Mouse (Mus musculus) cerebral cortex, adult 2 months (tissue): ENCODE measurements around the gene Scamp1.

Experiments used
- WGBS: fragments of 180-500 bp; shearing (Covaris S2); methylation state at CpG from one replicate; pipeline ENCODE4 v1.1.7; 2018; 5-methylcytosine and 5-hydroxymethylcytosine counted together

Gene Scamp1

DNA sequence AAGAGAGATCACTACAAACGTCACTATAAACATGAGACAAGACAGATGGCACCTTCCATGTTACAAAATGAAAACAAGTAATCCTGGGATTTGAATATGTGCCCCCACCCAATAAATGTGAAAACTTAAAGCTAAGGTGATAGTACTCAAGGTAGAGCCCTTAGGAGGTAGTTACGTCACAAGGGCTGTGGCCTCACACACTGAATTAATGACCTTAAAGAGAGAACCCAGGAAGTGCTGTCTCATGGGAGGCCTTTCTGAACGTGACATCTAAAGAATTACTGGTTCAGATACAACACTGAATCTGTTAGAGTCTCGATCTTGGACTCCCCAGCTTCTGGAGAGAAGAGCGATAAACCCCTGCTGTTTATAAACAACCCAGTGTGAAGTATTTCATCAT is 6.2 kb downstream of the Scamp1 start:
- 63% methylated on average over 5 of the region's 5 CpGs for WGBS

DNA sequence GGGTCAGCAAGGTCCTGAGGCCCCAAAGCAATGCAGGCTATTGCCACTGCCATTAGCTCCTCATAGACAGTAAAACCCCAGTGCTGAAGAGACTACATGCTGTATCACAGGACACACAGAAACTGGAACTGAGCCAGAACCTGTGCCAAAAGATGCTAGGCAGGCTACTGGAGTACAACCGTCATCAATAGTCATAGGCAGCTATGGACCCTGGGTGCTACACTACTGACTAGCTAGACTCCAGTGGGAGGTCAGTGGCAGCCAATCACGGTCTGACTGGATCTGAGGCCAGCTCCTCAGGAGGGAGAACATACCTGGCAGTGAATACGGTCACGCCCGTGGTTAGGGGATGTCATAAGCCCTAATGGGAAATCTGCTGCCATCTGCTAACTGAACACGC is 14.4 kb downstream of the Scamp1 start:
- WGBS = 94% methylated on average over 6 of the region's 6 CpGs

DNA sequence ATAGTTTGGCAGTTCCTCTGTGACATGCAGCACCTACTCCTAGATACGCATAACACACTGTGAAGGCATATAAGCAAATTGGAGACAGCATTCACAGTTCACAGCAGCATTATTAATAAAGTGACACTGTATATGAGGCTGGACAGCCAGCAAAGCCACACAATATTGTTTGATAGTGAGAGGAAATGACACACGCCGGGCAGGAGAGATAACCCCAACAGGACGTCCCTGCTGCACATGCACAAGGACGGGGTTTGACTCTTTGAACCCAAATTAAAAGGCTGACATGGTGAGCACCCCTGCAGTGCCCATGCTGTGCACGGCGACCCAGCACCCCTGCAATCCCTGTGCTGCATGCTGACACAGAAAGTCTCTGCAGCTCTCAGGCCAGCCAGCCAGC is 17.5 kb downstream of the Scamp1 start:
- 62% methylated on average over 7 of the region's 7 CpGs for WGBS

DNA sequence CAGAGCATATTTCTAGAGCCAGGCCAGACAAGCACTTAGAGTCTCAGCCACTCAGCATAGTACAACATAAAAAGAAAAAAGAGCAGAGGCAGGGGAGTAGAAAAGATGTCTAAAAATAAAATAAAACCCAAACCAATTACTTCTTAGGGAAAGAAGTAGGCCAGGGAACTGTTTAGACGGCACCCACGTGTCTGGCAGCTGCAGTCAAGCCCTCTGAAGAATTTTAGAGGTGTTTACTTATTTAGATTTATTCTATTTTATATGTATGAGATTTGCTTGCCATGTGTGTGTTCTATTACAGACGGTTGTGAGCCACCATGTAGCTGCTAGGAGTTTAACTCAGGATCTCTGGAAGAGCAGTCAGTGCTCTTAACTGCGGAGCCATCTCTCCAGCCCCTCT is 18.5 kb downstream of the Scamp1 start:
- WGBS = 32% methylated on average over 4 of the region's 4 CpGs

DNA sequence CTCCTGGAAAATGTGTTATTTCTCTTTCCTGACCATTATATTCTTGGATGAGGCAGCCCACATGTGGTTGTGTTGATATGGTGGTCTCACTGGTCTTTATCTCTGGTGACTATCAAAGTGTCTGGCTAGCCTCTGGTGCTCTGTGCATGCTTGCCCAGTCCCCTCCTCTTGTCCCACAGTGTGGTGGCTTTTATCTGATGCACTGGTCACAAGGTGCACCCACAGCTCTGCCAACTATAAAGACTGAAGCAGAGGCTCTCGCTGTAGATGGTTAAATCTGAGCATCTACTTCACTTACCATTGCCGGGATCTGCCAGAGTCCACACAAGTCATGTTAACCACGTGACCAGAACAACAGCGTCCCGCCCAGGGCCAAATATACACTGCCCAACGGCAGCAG is 19.1 kb downstream of the Scamp1 start:
- WGBS = 70% methylated on average over 6 of the region's 6 CpGs

DNA sequence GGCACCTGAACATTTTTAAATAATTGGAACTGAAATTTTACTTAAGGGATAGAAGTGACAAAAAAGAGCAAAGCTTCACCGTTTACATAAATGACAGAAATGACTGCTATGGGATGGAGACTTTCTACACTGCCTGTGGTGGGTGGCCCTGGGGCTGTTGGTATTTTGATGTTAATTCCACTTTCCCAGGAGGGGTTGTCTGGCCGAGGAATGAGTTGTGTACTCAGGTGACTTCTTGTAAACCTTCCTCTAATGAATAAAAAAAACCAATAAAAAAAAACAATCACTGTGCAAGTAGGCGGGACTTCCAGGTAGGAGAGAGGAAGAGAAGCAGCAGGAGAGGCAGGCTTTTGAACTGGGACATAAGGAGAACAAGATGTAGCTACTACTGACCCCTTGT is 20.4 kb downstream of the Scamp1 start:
- WGBS = 71% methylated on average over 3 of the region's 3 CpGs

DNA sequence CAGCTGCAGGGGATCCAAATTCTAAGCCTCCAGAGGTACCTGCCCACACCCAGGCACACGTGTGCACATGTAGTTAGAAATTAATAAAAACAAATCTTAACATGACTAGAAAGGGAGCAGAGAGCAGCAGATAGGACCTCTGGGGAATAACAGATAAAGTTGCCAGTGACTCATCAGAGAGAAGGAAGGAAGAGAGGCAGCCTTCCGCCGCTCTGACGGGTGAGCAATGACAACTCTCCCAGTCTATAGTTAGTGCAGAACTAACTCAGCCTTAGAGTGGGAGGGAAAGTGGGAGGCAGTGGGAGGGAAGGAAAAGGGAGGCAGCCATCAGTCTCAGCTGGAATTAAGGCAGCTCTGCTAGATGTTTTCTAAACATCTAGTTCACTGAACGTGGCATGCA is 21.7 kb downstream of the Scamp1 start:
- 54% methylated on average over 5 of the region's 5 CpGs for WGBS

DNA sequence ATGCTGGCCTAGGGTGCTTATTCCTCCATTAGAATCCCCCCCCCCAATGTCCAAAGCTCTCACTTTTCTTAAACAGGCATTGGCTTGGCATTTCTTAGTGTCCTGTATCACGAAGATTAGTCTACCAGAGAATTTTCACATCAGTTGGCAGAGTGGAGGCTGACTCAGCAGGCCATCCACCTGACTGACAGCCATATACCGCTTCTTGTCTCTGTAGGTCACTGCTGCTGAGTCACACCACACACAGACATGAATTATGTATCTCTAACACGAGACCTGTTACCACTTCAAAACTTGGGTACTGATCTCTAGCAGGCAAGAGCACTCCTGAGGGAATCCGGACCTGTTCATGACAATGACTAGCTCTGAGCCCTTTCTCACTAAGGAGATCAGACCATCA is 23.1 kb downstream of the Scamp1 start:
- 54% methylated on average over 4 of the region's 4 CpGs for WGBS

DNA sequence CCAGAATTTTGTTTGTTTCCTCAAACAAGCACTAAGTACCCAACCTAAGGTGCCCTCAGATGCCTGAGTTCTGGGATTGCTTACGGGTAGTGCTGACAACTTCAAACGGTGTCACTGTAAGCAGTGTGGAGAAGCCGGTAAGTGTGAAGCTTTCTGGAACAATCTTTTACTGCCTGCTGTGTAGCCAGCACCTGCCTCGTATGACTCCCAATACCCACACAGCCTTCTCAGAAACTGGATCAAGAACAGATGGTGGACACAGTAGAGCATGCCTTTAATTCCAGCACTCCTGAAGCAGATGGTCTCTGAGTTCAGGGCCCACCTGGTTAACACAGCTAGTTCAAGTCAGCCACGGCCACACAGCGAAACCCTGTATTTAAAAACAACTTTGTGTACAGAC is 24.0 kb downstream of the Scamp1 start:
- WGBS = 51% methylated on average over 6 of the region's 6 CpGs

DNA sequence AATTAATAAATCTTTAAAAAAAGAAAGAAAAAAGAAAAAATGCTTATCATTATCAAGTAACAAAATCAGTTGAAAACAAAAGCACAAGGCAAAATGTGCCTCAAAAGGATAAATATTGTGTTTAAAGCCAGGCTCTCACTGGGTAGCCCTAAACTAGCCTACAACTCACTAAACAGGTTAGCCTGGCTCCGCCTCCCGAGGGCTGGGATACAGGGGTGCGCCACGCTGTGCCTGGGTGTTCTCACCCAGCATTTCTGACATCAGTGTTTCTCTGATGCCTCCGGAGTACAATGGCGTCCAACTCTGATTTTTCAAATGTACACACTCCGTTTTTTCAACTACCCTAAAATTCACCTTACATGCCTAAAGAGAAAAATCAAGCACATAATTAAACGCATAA is 24.7 kb downstream of the Scamp1 start:
- WGBS = 91% methylated on average over 8 of the region's 8 CpGs

DNA sequence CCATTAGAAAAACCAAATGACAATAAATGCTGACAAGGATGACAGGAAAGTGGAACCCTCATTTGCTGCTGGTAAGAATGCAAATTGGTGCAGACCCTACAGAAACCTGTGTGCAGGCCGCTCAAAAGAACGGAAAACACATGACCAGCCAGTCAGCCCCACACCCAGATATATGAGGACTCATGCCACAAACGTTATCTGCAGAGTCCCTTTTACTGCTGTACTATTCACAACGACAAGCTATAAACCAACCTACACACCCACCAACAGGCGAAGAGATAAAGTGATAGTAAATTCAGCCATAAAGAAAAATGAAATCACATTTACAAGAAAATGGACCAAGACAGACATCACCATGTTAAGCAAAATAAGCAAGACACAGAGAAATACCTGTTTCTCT is 26.4 kb downstream of the Scamp1 start:
- 75% methylated on average over 5 of the region's 5 CpGs for WGBS

DNA sequence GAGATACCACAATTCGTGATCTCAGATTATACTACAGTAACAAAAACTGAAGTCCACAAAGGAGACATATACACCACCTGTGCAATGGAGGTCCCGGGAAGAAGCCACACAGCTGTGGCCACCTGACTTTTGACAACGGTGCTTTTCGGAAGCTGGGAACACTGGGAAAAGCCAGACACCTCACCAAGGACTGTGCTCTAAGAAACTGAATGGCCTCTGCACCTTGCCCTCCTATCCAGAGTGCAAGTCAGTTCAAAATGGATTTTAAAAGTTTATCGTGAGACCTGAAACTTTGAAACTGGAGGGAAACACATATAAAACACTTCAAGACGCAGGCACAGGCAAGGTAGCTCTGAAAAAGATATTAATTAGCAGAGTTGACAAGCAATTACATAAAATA is 27.1 kb downstream of the Scamp1 start:
- WGBS = 92% methylated on average over 6 of the region's 6 CpGs

DNA sequence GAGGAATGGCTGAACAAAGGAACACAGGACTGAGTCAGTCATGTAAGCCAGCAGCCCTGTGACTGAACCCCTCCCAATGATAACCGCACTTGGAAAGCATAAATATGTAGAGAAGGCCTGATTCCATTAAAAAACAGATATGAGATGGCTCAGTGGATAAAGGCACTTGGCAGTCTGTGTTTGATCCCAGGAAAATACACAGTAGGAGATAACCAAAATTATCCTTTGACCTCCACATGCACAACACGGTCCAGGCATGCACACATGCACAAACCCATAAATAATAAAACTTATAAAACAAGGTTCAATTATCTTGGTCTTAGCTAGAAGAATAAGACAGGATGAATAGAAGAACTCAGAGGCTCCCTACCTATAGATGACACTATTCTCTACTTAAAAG is 27.9 kb downstream of the Scamp1 start:
- 50% methylated on average over 2 of the region's 2 CpGs for WGBS

DNA sequence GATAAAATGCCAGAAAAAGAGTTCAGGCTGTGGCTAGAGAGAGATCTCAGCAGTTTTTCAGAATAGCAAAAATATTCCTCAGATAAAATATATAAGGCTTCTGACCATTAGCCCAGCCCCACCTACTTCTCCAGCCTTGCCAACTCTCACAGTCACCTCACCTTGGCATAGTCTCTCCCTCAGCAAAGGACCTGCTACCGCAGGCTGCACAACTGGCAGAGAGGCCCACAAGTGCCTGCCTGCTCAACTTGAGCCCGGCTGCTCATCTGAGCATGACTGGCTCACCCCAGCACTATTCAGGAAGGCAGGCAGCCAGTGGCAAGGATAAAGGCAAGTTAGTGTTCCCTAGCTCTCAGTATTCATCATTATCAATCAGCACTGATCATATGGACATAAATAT is 30.5 kb downstream of the Scamp1 start:
- 79% methylated on average over 2 of the region's 2 CpGs for WGBS

DNA sequence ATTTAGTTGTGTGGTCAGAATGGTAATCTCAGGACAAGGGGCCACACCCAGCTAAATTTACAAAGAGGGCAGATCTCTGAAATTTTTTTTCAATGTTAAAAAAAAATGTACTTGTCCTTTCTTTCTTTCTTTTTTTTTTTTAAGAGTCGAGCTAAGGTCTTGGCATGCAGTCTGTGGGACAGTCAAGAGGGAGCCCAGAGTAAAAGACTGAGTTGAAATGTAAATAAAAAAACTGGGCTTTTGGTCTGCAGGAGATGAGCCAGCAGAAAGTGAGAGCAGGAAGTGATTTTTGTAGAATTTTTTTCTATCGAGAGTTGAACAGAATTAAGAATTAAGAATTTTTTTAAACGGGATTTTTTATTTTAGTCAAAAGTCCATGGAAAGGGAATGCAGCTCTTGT is 31.4 kb downstream of the Scamp1 start:
- WGBS = 62% methylated on average over 3 of the region's 3 CpGs

DNA sequence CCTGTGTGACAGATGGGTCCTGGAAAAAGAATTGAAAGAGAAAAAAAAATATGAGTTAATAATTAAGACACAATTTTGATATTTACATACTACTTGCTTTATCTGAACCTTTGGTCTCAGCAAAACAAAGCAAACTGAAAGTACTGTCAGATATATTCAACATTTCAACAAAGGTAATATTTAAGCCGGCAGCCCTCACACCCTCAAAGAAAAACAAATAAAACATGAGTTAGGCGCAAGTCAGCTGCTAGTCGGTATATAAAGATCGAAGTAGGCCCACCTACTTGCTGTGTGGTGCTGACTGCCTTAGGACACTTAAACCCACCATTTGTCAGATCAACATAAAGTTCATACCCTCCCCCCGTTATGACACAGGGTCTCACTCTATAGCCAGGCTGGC is 32.6 kb downstream of the Scamp1 start:
- WGBS = 88% methylated on average over 5 of the region's 5 CpGs

DNA sequence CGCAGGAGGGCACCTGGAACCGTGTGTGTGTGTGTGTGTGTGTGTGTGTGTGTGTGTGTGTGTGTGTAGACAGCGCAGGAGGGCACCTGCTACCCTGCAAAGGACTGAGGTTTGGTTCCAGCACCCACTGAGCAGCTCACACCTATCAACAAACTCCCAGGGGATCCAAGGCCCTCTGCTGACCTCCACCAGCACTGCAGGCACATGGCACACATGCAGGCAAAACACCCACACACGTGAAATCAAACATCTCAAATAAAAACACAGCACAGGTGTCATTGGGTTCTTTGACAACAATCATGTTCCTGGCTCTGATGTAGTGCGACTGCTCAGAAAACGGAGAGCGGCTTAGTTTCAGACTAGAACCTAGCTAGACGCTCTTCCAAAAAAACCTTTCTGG is 34.9 kb downstream of the Scamp1 start:
- 84% methylated on average over 7 of the region's 8 CpGs for WGBS

DNA sequence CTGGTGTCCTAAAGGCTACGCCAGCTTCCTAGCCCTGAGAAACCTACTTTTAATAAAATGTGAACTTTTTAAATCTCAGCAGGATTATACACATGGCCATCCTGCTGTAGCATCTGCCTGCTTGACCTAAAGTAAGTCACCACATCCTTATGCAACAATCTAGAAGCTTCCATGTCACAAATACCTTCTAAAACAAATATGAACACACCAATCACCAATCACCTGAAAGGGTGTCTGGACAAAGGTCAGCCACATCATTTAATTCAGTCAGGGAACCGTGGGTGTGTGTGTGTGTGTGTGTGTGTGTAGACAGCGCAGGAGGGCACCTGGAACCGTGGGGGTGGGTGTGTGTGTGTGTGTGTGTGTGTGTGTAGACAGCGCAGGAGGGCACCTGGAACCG is 35.5 kb downstream of the Scamp1 start:
- 89% methylated on average over 6 of the region's 6 CpGs for WGBS

DNA sequence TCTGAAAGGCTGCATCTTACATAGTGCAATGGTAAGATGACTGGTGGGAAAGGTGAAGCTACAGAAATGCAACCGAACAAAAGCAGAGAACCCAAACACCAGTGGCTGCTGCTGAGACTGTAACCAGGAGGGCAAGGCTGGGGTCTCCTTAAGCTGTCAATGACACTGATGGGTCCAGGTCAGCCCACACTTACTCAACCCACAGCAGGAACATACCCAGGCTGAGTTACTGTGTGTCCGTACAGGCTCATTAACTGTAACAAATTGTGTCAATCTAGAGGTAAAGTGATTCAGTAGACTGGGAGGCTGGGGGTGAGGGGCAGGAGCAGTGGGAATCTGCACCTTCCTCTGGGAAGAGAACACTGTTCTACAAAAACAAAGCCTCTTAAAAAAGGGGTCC is 42.8 kb downstream of the Scamp1 start:
- WGBS = 83% methylated on average over 2 of the region's 2 CpGs

DNA sequence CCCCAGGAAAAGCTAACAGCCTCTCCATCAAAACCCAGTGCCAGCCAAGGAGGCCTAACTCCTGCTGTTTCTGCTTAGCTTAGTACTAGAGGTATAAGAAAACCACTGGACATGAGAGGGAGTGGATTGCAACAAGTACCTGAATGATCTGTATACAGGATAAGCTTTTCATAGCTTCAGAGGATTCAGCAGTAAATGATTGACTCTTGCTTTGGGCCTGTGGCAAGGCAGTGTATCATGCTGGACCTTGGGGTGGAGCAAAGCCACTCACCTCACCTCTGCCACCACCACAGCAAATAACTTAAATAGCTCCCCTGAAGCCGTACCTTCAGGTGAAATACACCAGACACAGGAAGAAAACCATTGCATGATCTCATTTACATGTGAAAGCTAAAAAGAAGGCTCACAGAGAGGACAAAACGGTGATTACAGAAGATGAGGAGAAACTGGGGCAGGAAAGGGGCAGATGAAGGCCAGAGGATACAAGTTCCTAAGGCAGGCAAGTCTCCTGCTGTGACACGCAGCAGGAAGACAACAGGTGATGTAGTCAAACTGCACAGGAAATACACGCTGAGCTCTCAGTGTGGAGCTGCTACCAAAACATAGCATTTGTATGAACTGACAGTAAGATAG is 43.6 kb downstream of the Scamp1 start:
- WGBS = 66% methylated on average over 4 of the region's 4 CpGs

DNA sequence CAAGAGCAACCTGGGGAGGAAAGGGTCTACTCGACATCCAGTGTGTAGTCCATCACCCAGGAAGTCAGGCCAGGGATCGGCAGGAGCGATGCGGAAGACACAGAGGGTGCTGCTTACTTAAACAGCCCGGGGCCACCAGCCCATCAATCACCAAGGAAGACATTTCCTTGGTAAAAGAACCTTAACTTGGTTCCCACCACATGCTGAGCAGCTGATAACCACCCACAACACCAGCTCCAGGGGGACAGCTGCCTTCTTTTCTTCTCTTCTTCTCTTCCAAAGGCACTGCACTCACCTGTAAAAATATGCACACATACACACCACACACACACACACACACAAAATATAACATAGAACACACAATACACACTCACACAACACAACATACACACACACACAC is 44.8 kb downstream of the Scamp1 start:
- 82% methylated on average over 5 of the region's 5 CpGs for WGBS

DNA sequence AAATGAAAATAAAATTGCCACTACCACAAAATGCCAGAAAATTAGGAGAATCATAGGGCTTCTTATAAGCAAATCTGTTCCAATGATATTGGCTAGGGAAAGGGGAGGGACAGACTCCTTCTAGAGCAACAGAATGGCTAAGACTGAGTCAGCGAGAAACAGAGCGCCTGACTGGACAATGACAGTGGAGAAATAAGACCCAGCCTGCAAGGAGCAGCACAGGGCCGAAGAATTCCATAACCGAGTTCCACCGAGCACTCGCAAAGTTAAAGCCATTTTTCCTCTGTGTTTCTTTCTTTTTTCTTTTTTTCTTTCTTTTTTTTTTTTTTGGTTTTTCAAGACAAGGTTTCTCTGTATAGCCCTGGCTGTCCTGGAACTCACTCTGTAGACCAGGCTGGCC is 45.5 kb downstream of the Scamp1 start:
- 83% methylated on average over 6 of the region's 6 CpGs for WGBS

DNA sequence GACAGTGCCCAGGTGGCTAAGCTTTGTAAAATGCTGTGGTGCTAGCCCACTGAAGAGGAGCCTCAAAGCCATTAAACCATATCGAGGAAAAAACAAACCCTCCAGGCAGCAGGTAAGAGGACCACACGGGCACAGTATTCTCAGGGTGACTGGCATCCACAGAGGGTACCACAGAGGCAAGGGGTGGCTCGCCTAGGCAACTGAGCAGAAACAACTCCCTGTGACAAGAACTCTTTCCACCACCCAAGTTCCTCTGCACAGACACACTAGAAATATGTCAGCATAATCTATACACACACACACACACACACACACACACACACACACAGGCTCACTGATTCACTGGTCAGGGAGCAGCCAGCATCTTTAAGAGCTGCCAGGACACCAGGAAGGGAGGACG is 46.2 kb downstream of the Scamp1 start:
- 74% methylated on average over 4 of the region's 4 CpGs for WGBS

DNA sequence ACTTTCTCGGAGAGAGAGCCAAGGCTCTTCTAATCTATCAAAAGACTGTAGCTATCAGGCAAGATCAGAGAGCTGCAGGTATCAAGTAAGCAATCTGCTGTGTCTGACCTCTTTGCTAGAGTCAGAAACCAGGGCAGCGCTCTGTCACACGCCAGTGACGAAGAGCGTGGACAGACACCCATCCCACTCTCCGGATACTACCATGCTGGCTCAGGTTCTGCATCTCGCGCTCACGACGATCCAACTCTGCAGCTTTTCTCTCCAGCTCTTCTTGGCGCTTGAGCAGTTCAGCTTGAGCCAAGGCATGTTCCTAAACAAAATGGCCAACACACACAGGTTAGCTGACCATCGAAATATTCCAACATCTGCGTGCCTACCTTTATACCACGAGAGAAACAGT is 53.8 kb downstream of the Scamp1 start:
- 86% methylated on average over 14 of the region's 14 CpGs for WGBS
